Mouse (Mus musculus) heart, embryonic 11.5 days (tissue): ENCODE data around the gene Neo1. TPM values are rescaled to one million over a fixed set of nuclear protein-coding genes. Genes with fewer than 3 reads are reported as not detected.

Source experiments
- ATAC-seq: fragments of 200-750 bp; cut with Nextera tagmentation; replicated peaks from 2 replicates; pipeline ENCODE4 v1.8.0; 2017; ENCODE audit warnings: moderate library complexity; ENCODE audit not compliant: insufficient number of reproducible peaks, low FRiP score, low TSS enrichment
- H3K27ac ChIP-seq: fragments of 300-500 bp; sonication (generic); 2 replicates; pipeline ENCODE4 v1.5.1; 2014; ENCODE audit warnings: mild to moderate bottlenecking, low read depth, low read length
- H3K27me3 ChIP-seq: fragments of 300-500 bp; sonication (generic); 2 replicates; pipeline ENCODE4 v1.6.1; 2014; ENCODE audit warnings: mild to moderate bottlenecking, low read length, mixed read lengths; ENCODE audit not compliant: control insufficient read depth, insufficient read depth
- H3K36me3 ChIP-seq: fragments of 300-500 bp; sonication (generic); 2 replicates; pipeline ENCODE4 v1.6.1; 2014; ENCODE audit warnings: mild to moderate bottlenecking, low read length, moderate library complexity, mixed read lengths; ENCODE audit not compliant: control insufficient read depth, insufficient read depth
- H3K4me1 ChIP-seq: fragments of 300-500 bp; sonication (generic); 2 replicates; pipeline ENCODE4 v1.6.1; 2014; ENCODE audit warnings: low read length; ENCODE audit not compliant: control insufficient read depth, insufficient read depth
- H3K4me2 ChIP-seq: fragments of 300-500 bp; sonication (generic); 2 replicates; pipeline ENCODE4 v1.6.1; 2014; ENCODE audit warnings: mild to moderate bottlenecking, moderate library complexity
- H3K4me3 ChIP-seq: fragments of 300-500 bp; sonication (generic); 2 replicates; pipeline ENCODE4 v1.5.1; 2014; ENCODE audit warnings: low read depth, low read length
- H3K9ac ChIP-seq: fragments of 300-500 bp; sonication (generic); 2 replicates; pipeline ENCODE4 v1.6.1; 2014; ENCODE audit warnings: mild to moderate bottlenecking, low read depth, low read length, moderate library complexity
- H3K9me3 ChIP-seq: fragments of 300-500 bp; sonication (generic); replicated peaks from 2 replicates; pipeline ENCODE4 v1.6.1; 2016; ENCODE audit warnings: low read length; ENCODE audit not compliant: control insufficient read depth
- WGBS: fragments of 180-500 bp; shearing (Covaris S2); extraction: QIAGEN DNeasy Blood & Tissue Kit; methylation state at CpG from one replicate; pipeline ENCODE4 v1.1.7; 2014; ENCODE audit not compliant: insufficient replicate concordance; 5-methylcytosine and 5-hydroxymethylcytosine counted together
- polyA plus RNA-seq: library from polyadenylated mRNA; unstranded; fragments of >200 nt; fragmentation: Nextera tagmentation; extraction: Ambion mirVana; gene quantifications from 2 replicates; pipeline ENCODE4 v1.2.1, GENCODE M21; 2014

Neo1 gene
- polyA plus RNA-seq, 1 experiment from 2014 or later: 30.3 TPM

GRCm38 (mm10) chr9:58863826-58864225 is 172.4 kb downstream of the Neo1 start:
- no peaks in the 10 kb centered on the region for H3K9me3 ChIP-seq
- no peak overlapping the region for H3K9ac ChIP-seq
- H3K4me1 ChIP-seq: 0 out of 2 replicates have a peak, but pooled peaks cover 5% of the 10 kb centered on the region
- H3K27ac ChIP-seq: no peak overlapping the region
- 34% methylated on average over 7 of the region's 7 CpGs for WGBS
- H3K27me3 ChIP-seq: no peaks in the 10 kb centered on the region; the same call in 1 of the 2 replicates
- no peak overlapping the region for H3K4me3 ChIP-seq
- no peak for ATAC-seq
- no peaks in the 10 kb centered on the region for H3K36me3 ChIP-seq
- no peak overlapping the region for H3K4me2 ChIP-seq

GRCm38 (mm10) chr9:58859080-58859635 is 177.1 kb downstream of the Neo1 start:
- H3K36me3 ChIP-seq: no peaks in the 10 kb centered on the region
- H3K27ac ChIP-seq: no peak overlapping the region
- H3K4me2 ChIP-seq: peak overlapping the region; percentile 47
- no peaks in the 10 kb centered on the region for H3K9me3 ChIP-seq
- 0 out of 2 replicates have a peak overlapping the region, but pooled peaks have one; percentile 16 for H3K9ac ChIP-seq
- no peak for ATAC-seq
- no peaks in the 10 kb centered on the region; the same call in 1 of the 2 replicates for H3K27me3 ChIP-seq
- 33% methylated on average over 30 of the region's 30 CpGs for WGBS
- no peak overlapping the region for H3K4me3 ChIP-seq
- H3K4me1 ChIP-seq: peaks cover 8% of the 10 kb centered on the region; the same call in 1 of the 2 replicates

- H3K4me1 ChIP-seq: peaks cover 14% of the 10 kb centered on the region
- no peak for ATAC-seq
- no peak overlapping the region for H3K9ac ChIP-seq
- no peak overlapping the region for H3K4me2 ChIP-seq
- no peak overlapping the region for H3K27ac ChIP-seq
- H3K4me3 ChIP-seq: no peak overlapping the region
- WGBS: 47% methylated on average over 3 of the region's 3 CpGs
- no peaks in the 10 kb centered on the region for H3K36me3 ChIP-seq
- no peaks in the 10 kb centered on the region for H3K27me3 ChIP-seq
- H3K9me3 ChIP-seq: no peaks in the 10 kb centered on the region
These were observed 181.3 kb downstream of the Neo1 start for GRCm38 (mm10) chr9:58854931-58855330.

GRCm38 (mm10) chr9:58849576-58850315 is 186.5 kb downstream of the Neo1 start:
- Histone ChIP-seq H3K27me3 (no peaks in the 10 kb centered on the region), H3K9ac (no peak overlapping the region), H3K36me3 (no peaks in the 10 kb centered on the region; the same call in 1 of the 2 replicates), H3K27ac (no peak overlapping the region), H3K9me3 (no peaks in the 10 kb centered on the region), H3K4me1 (peaks cover 49% of the 10 kb centered on the region), H3K4me3 (no peak overlapping the region), H3K4me2 (no peak overlapping the region)
- 70% methylated on average over 13 of the region's 13 CpGs for WGBS
- no peak for ATAC-seq

GRCm38 (mm10) chr9:58847676-58848075 is 188.6 kb downstream of the Neo1 start:
- no peak overlapping the region for H3K4me3 ChIP-seq
- no peaks in the 10 kb centered on the region for H3K27me3 ChIP-seq
- ATAC-seq: peak; percentile 65
- 0 out of 2 replicates have a peak overlapping the region, but pooled peaks have one; percentile 7 for H3K4me2 ChIP-seq
- H3K36me3 ChIP-seq: no peaks in the 10 kb centered on the region; the same call in 1 of the 2 replicates
- H3K4me1 ChIP-seq: peaks cover 49% of the 10 kb centered on the region
- H3K9me3 ChIP-seq: no peaks in the 10 kb centered on the region
- peak overlapping the region; percentile 43; the same call in 1 of the 2 replicates for H3K9ac ChIP-seq
- WGBS: 27% methylated on average over 7 of the region's 7 CpGs
- H3K27ac ChIP-seq: peak overlapping the region; percentile 68

GRCm38 (mm10) chr9:58847008-58847407 is 189.2 kb downstream of the Neo1 start:
- no peak for ATAC-seq
- H3K4me3 ChIP-seq: no peak overlapping the region
- H3K27me3 ChIP-seq: no peaks in the 10 kb centered on the region
- H3K9ac ChIP-seq: peak overlapping the region; percentile 43
- WGBS: 6% methylated on average over 3 of the region's 3 CpGs
- H3K36me3 ChIP-seq: no peaks in the 10 kb centered on the region; the same call in 1 of the 2 replicates
- peaks cover 55% of the 10 kb centered on the region for H3K4me1 ChIP-seq
- H3K27ac ChIP-seq: peak overlapping the region; percentile 68
- no peaks in the 10 kb centered on the region for H3K9me3 ChIP-seq
- H3K4me2 ChIP-seq: peak overlapping the region; percentile 7; the same call in 1 of the 2 replicates

- peaks cover 46% of the 10 kb centered on the region for H3K4me1 ChIP-seq
- H3K9ac ChIP-seq: no peak overlapping the region
- no peaks in the 10 kb centered on the region; the same call in 1 of the 2 replicates for H3K36me3 ChIP-seq
- no peak overlapping the region for H3K4me3 ChIP-seq
- no peaks in the 10 kb centered on the region for H3K9me3 ChIP-seq
- 83% methylated on average over 3 of the region's 3 CpGs for WGBS
- no peak overlapping the region for H3K4me2 ChIP-seq
- no peak overlapping the region for H3K27ac ChIP-seq
- ATAC-seq: no peak
- H3K27me3 ChIP-seq: no peaks in the 10 kb centered on the region
These were observed 191.6 kb downstream of the Neo1 start for GRCm38 (mm10) chr9:58844597-58844996.

GRCm38 (mm10) chr9:58841655-58842054 is 194.6 kb downstream of the Neo1 start:
- Histone ChIP-seq H3K9me3 (no peaks in the 10 kb centered on the region), H3K27ac (no peak overlapping the region), H3K9ac (no peak overlapping the region), H3K4me2 (no peak overlapping the region), H3K36me3 (no peaks in the 10 kb centered on the region; the same call in 1 of the 2 replicates), H3K4me1 (peaks cover 40% of the 10 kb centered on the region), H3K4me3 (no peak overlapping the region), H3K27me3 (no peaks in the 10 kb centered on the region)
- no peak for ATAC-seq
- WGBS: 24% methylated on average over 6 of the region's 6 CpGs
